Mouse (Mus musculus) testis, adult 2 months (tissue): ENCODE data around the gene Llgl2. TPM values are rescaled to one million over a fixed set of nuclear protein-coding genes. Genes with fewer than 3 reads are reported as not detected.

Experiments
- H3K27ac ChIP-seq: fragments of 200-500 bp; 2 replicates; pipeline ENCODE4 v1.5.1; 2012; ENCODE audit warnings: low read depth, low read length; ENCODE audit not compliant: control insufficient read depth, insufficient read depth
- H3K27me3 ChIP-seq: fragments of 200-500 bp; 2 replicates; pipeline ENCODE4 v1.6.1; 2012; ENCODE audit warnings: mild to moderate bottlenecking, low read length, moderate library complexity; ENCODE audit not compliant: control insufficient read depth, insufficient read depth
- H3K36me3 ChIP-seq: fragments of 200-500 bp; 2 replicates; pipeline ENCODE4 v1.6.1; 2012; ENCODE audit warnings: mild to moderate bottlenecking, low read length; ENCODE audit not compliant: control insufficient read depth, insufficient read depth
- H3K4me1 ChIP-seq: fragments of 200-500 bp; 2 replicates; pipeline ENCODE4 v1.6.1; 2012; ENCODE audit warnings: low read length; ENCODE audit not compliant: control insufficient read depth, insufficient read depth
- H3K4me3 ChIP-seq: fragments of 200-500 bp; 2 replicates; pipeline ENCODE4 v1.5.1; 2012; ENCODE audit warnings: low read depth, mild to moderate bottlenecking, low read length, moderate library complexity, mixed read lengths; ENCODE audit not compliant: control insufficient read depth
- CTCF ChIP-seq: fragments of 200-500 bp; IDR thresholded peaks from 2 replicates; pipeline ENCODE4 v1.5.1; 2012; ENCODE audit warnings: low read depth, mild to moderate bottlenecking, inconsistent platforms, low read length, moderate library complexity; ENCODE audit not compliant: control insufficient read depth, insufficient read depth, insufficient replicate concordance
- POLR2A ChIP-seq: fragments of 200-500 bp; IDR thresholded peaks from 2 replicates; pipeline ENCODE4 v1.6.1; 2012; ENCODE audit warnings: low read depth, mild to moderate bottlenecking, inconsistent platforms, low read length, moderate library complexity; ENCODE audit not compliant: control insufficient read depth
- polyA plus RNA-seq: library from polyadenylated mRNA; depleted of rRNA; stranded (reverse); fragments of >200 nt; gene quantifications from 2 replicates; pipeline ENCODE4 v1.2.3, GENCODE M21; 2012; rRNA removed

Llgl2 gene
- polyA plus RNA-seq, result 3.1 and 9.0 TPM in 2 replicates

DNA sequence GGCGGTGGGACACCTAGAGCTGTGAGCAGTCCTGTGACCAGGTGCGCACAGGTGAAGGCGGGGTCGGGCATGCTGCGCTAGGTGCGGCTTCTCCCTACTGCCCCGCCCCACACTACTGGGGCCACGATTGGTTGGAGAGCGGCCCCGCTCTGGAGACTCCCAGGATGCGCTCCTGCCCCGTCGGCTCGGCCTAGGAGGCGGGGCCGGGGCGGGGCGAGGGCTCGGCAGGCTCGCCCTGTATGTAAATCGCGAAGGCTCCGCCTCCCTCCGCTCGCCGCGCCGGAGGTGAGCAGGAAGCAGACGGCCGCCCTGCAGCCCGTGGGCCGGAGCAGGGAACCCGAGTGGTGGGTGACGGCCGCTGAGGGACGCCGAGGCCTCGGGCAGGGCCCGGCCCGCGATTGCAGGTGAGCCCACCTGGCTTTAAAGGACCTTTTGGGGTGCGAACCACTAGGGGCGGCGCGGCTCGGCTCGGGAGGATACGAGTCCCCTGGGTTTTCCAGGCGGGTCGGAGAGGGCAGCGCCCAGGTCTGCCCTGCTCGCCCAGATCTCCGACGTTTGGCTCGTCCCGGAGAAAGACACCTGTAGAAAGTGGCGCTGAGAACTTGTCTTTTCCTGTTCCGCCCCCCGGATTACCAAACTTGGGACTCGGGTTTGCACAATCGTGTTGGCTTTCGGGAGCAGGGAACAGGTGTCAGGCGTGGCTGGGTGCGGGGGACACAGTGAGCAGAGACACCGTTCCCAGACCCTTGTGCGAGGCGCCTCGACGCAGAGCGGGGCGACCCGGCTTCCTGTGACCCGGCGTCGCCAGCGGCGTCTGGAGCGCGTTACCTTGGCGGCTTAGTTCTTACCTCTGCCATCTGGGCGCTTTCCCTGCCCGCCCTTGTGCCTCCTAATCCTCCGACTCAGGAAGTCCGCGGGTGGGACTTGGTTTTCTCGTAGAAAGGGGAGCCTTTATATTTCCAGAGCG, at the start of gene Llgl2:
TSS of gene Llgl2 (plus strand) at position 276 of the 967 bp plus-strand sequence.
- Histone ChIP-seq H3K4me1 (peaks cover 3% of the 10 kb centered on the region; the same call in 1 of the 2 replicates), H3K36me3 (no peaks in the 10 kb centered on the region), H3K27me3 (no peaks in the 10 kb centered on the region), H3K27ac (no peak within 1 kb of the TSS), H3K4me3 (peak within 1 kb of the TSS; percentile 80)
- TF ChIP-seq POLR2A (no peak), CTCF (no peak)

- H3K4me3 ChIP-seq, result no peak overlapping the region
- no peaks in the 10 kb centered on the region for H3K27me3 ChIP-seq
- H3K4me1 ChIP-seq, result no peaks in the 10 kb centered on the region; the same call in 1 of the 2 replicates
- TF ChIP-seq POLR2A (no peak), CTCF (no peak)
- no peaks in the 10 kb centered on the region for H3K36me3 ChIP-seq
- H3K27ac ChIP-seq, result no peak overlapping the region
Measured at GRCm38 (mm10) chr11:115774653-115775052, 49.2 kb upstream of the Llgl2 start.

- peaks cover 3% of the 10 kb centered on the region; the same call in 1 of the 2 replicates for H3K4me1 ChIP-seq
- TF ChIP-seq CTCF, result no peak
- no peak for TF ChIP-seq POLR2A
- no peaks in the 10 kb centered on the region for H3K27me3 ChIP-seq
- no peaks in the 10 kb centered on the region for H3K36me3 ChIP-seq
- H3K27ac ChIP-seq, result no peak overlapping the region
- H3K4me3 ChIP-seq, result no peak overlapping the region
Measured at GRCm38 (mm10) chr11:115775821-115776665, 47.8 kb upstream of the Llgl2 start.

- H3K27ac ChIP-seq, result no peak overlapping the region; the same call in 1 of the 2 replicates
- H3K4me3 ChIP-seq, result no peak overlapping the region
- TF ChIP-seq POLR2A (no peak), CTCF (no peak)
- H3K36me3 ChIP-seq, result no peaks in the 10 kb centered on the region
- peaks cover 3% of the 10 kb centered on the region; the same call in 1 of the 2 replicates for H3K4me1 ChIP-seq
- no peaks in the 10 kb centered on the region for H3K27me3 ChIP-seq
Measured at GRCm38 (mm10) chr11:115776954-115777353, 46.9 kb upstream of the Llgl2 start.

- H3K4me3 ChIP-seq, result no peak overlapping the region
- peaks cover 3% of the 10 kb centered on the region; the same call in 1 of the 2 replicates for H3K4me1 ChIP-seq
- H3K27me3 ChIP-seq, result no peaks in the 10 kb centered on the region
- no peak overlapping the region for H3K27ac ChIP-seq
- TF ChIP-seq POLR2A (no peak), CTCF (no peak)
- no peaks in the 10 kb centered on the region for H3K36me3 ChIP-seq
Measured at GRCm38 (mm10) chr11:115777487-115778335, 46.1 kb upstream of the Llgl2 start.

- Histone ChIP-seq H3K4me3 (no peak overlapping the region), H3K4me1 (peaks cover 3% of the 10 kb centered on the region; the same call in 1 of the 2 replicates), H3K27me3 (no peaks in the 10 kb centered on the region), H3K27ac (no peak overlapping the region), H3K36me3 (no peaks in the 10 kb centered on the region)
- no peak for TF ChIP-seq CTCF
- TF ChIP-seq POLR2A, result no peak
Measured at GRCm38 (mm10) chr11:115779038-115779571, 44.7 kb upstream of the Llgl2 start.
